22 mouse cellular contexts compared by ENCODE assay signal in genomic region chr7:67429008-67429873, GRCm38 (mm10). TPM values are rescaled to one million over a fixed set of nuclear protein-coding genes. Genes with fewer than 3 reads are reported as not detected.
A peak's percentile ranks its signal among the peaks of the same experiment; 100 is the strongest.
DNase-seq lines count a peak whose midpoint lies in the region; TF ChIP-seq lines count a peak whose summit lies in the region.
"Had no signal": no experiment of that assay in that cellular context is flagged by ENCODE, and none has a peak within 500 bp of the region (broad histone marks: within the 10 kb centered on the region; RNA-seq: fewer than 3 reads in every experiment).

No protein-coding gene starts in this region.

- peaks cover 41% of the 10 kb centered on the region for H3K4me1 ChIP-seq in thymus, adult 2 months (replicated peaks; ENCODE audit: control insufficient read depth, insufficient read depth, low read length)
- H3K4me1 ChIP-seq: embryonic facial prominence, embryonic 13.5 days; forebrain, embryonic 10.5 days; forebrain, embryonic 12.5 days had no signal

- no peak overlapping the region for H3K4me3 ChIP-seq in thymus, adult 2 months (ENCODE audit: control insufficient read depth, insufficient read depth, low read length)
- H3K4me3 ChIP-seq: embryonic facial prominence, embryonic 13.5 days; embryonic facial prominence, embryonic 15.5 days; erythroblast, embryonic 14.5 days; forebrain, embryonic 10.5 days; forebrain, embryonic 12.5 days had no signal

- no peak for TF ChIP-seq POLR2A in thymus, adult 2 months (IDR thresholded peaks at IDR 0.05; ENCODE audit: control insufficient read depth, extremely low read depth, insufficient read depth, low read length, poor library complexity)

- H3K36me3 ChIP-seq in thymus, adult 2 months (ENCODE audit: control insufficient read depth, insufficient read depth, low read length): no peaks in the 10 kb centered on the region
- no peaks in the 10 kb centered on the region for H3K36me3 ChIP-seq in splenic B cell, adult 2 months (ENCODE audit: control insufficient read depth, insufficient read depth, low read length, poor library complexity, severe bottlenecking)
- H3K36me3 ChIP-seq: embryonic facial prominence, embryonic 13.5 days; embryonic facial prominence, embryonic 15.5 days; forebrain, embryonic 10.5 days; forebrain, embryonic 12.5 days; G1E had no signal

- DNase-seq in heart, adult 11 months: peak; percentile 84
- no peak for DNase-seq in heart, adult 18-20 months
- DNase-seq in thymus, postnatal 14 days: peak; percentile 3
- no peak for DNase-seq in thymus, adult 2 months
- DNase-seq in splenic B cell, adult 2 months (ENCODE audit: low read depth, low spot score): peak; percentile 56
- DNase-seq in cerebellum, adult 11-12 months: no peak
- DNase-seq: adrenal gland, adult 8-10 months; adrenal gland, postnatal 14 days; adrenal gland, postnatal 36 days; cerebellum, adult 18-20 months; cerebellum, adult 8-10 months; cerebellum, adult 9-11 months; cerebellum, postnatal 14 days; cerebellum, postnatal 36 days; embryo, embryonic 11 days had no signal

- H3K27ac ChIP-seq in thymus, adult 2 months (ENCODE audit: control insufficient read depth, insufficient read depth, low read length): no peak overlapping the region
- H3K27ac ChIP-seq: embryonic facial prominence, embryonic 13.5 days; embryonic facial prominence, embryonic 15.5 days; forebrain, embryonic 10.5 days; forebrain, embryonic 12.5 days had no signal

- H3K27me3 ChIP-seq in thymus, adult 2 months (ENCODE audit: control insufficient read depth, insufficient read depth, low read length): no peaks in the 10 kb centered on the region
- no peaks in the 10 kb centered on the region for H3K27me3 ChIP-seq in splenic B cell, adult 2 months (ENCODE audit: control insufficient read depth, insufficient read depth, low read length, poor library complexity, severe bottlenecking)
- H3K27me3 ChIP-seq: embryonic facial prominence, embryonic 13.5 days; embryonic facial prominence, embryonic 15.5 days; forebrain, embryonic 12.5 days; Patski had no signal

- TF ChIP-seq CTCF in thymus, adult 2 months (IDR thresholded peaks at IDR 0.05; ENCODE audit: borderline replicate concordance, control insufficient read depth, extremely low read depth, insufficient read depth, low read length, poor library complexity): no peak

- WGBS in thymus, adult 2 months: 93% methylated on average over 28 of the region's 28 CpGs

RNA-seq across cellular contexts. Expression of gene Mef2a, which starts 56.6 kb away (rescaled TPM):
- 100 to 1,000 TPM; 131 to 135 TPM for total RNA-seq in heart, adult 18-20 months (2021)
- polyA plus RNA-seq in thymus, adult 2 months (2012; rRNA removed): 66.6 and 75.3 TPM in 2 replicates

Comparison
In these comparisons a context has a peak if more than half of its experiments do, and no peak if none do; other contexts are left out.
1. DNase-seq: peak in heart, adult 11 months (single experiment), thymus, postnatal 14 days (single experiment) and splenic B cell, adult 2 months (single experiment); none in heart, adult 18-20 months (0 of 2), thymus, adult 2 months (single experiment) and cerebellum, adult 11-12 months (single experiment).